Mouse (Mus musculus): Measurements from ENCODE around the gene Prkra. TPM values are rescaled to one million over a fixed set of nuclear protein-coding genes. Genes with fewer than 3 reads are reported as not detected.

Prkra gene
- polyA plus RNA-seq, 1 experiment from 2014 or later, result 33.1 TPM

GRCm38 (mm10) chr2:76618078-76618477 lies 29.7 kb downstream of the Prkra start:
- Histone ChIP-seq H3K4me2 (no peak overlapping the region), H3K27ac (ENCODE audit: poor library complexity, severe bottlenecking) (no peak overlapping the region), H3K9ac (no peak overlapping the region), H3K9me3 (replicated peaks) (no peaks in the 10 kb centered on the region), H3K36me3 (peaks cover 3% of the 10 kb centered on the region; the same call in 1 of the 2 replicates), H3K27me3 (replicated peaks) (no peaks in the 10 kb centered on the region), H3K4me1 (replicated peaks) (no peaks in the 10 kb centered on the region), H3K4me3 (no peak overlapping the region)
- WGBS, result 36% methylated on average over 1 of the region's 1 CpGs
- no peak for ATAC-seq (ENCODE audit: insufficient number of reproducible peaks, low FRiP score)

GRCm38 (mm10) chr2:76611996-76612395 lies 35.8 kb downstream of the Prkra start:
- H3K4me2 ChIP-seq, result no peak overlapping the region
- H3K9ac ChIP-seq, result no peak overlapping the region
- H3K27ac ChIP-seq (ENCODE audit: poor library complexity, severe bottlenecking), result no peak overlapping the region
- 80% methylated on average over 3 of the region's 3 CpGs for WGBS
- no peaks in the 10 kb centered on the region for H3K36me3 ChIP-seq
- no peaks in the 10 kb centered on the region for H3K27me3 ChIP-seq (replicated peaks)
- 0 out of 2 replicates have a peak, but pooled peaks cover 4% of the 10 kb centered on the region for H3K4me1 ChIP-seq (replicated peaks)
- H3K9me3 ChIP-seq (replicated peaks), result no peaks in the 10 kb centered on the region
- ATAC-seq (ENCODE audit: insufficient number of reproducible peaks, low FRiP score), result no peak
- no peak overlapping the region for H3K4me3 ChIP-seq

- Histone ChIP-seq H3K4me1 (replicated peaks) (0 out of 2 replicates have a peak, but pooled peaks cover 4% of the 10 kb centered on the region), H3K4me2 (no peak overlapping the region), H3K27me3 (replicated peaks) (no peaks in the 10 kb centered on the region), H3K4me3 (no peak overlapping the region), H3K9me3 (replicated peaks) (no peaks in the 10 kb centered on the region), H3K27ac (ENCODE audit: poor library complexity, severe bottlenecking) (no peak overlapping the region), H3K9ac (no peak overlapping the region), H3K36me3 (no peaks in the 10 kb centered on the region)
- WGBS, result 55% methylated on average over 10 of the region's 10 CpGs
- ATAC-seq (ENCODE audit: insufficient number of reproducible peaks, low FRiP score), result no peak
Measured at GRCm38 (mm10) chr2:76610326-76611104, 37.3 kb downstream of the Prkra start.

GRCm38 (mm10) chr2:76606704-76607103 lies 41.1 kb downstream of the Prkra start:
- Histone ChIP-seq H3K4me1 (replicated peaks) (0 out of 2 replicates have a peak, but pooled peaks cover 4% of the 10 kb centered on the region), H3K36me3 (no peaks in the 10 kb centered on the region), H3K9me3 (replicated peaks) (no peaks in the 10 kb centered on the region), H3K4me2 (no peak overlapping the region), H3K4me3 (no peak overlapping the region), H3K27ac (ENCODE audit: poor library complexity, severe bottlenecking) (no peak overlapping the region), H3K27me3 (replicated peaks) (no peaks in the 10 kb centered on the region), H3K9ac (no peak overlapping the region)
- 76% methylated on average over 3 of the region's 3 CpGs for WGBS
- no peak for ATAC-seq (ENCODE audit: insufficient number of reproducible peaks, low FRiP score)

- no peaks in the 10 kb centered on the region for H3K27me3 ChIP-seq (replicated peaks)
- no peak overlapping the region for H3K4me2 ChIP-seq
- no peak overlapping the region for H3K9ac ChIP-seq
- no peak overlapping the region for H3K4me3 ChIP-seq
- no peaks in the 10 kb centered on the region for H3K9me3 ChIP-seq (replicated peaks)
- H3K4me1 ChIP-seq (replicated peaks), result no peaks in the 10 kb centered on the region
- H3K36me3 ChIP-seq, result no peaks in the 10 kb centered on the region
- no peak overlapping the region for H3K27ac ChIP-seq (ENCODE audit: poor library complexity, severe bottlenecking)
- WGBS, result 81% methylated on average over 1 of the region's 1 CpGs
- ATAC-seq (ENCODE audit: insufficient number of reproducible peaks, low FRiP score), result no peak
Measured at GRCm38 (mm10) chr2:76602256-76602655, 45.6 kb downstream of the Prkra start.

GRCm38 (mm10) chr2:76599214-76599613 lies 48.6 kb downstream of the Prkra start:
- Histone ChIP-seq H3K4me2 (no peak overlapping the region), H3K36me3 (no peaks in the 10 kb centered on the region), H3K9me3 (replicated peaks) (no peaks in the 10 kb centered on the region), H3K9ac (no peak overlapping the region), H3K27me3 (replicated peaks) (no peaks in the 10 kb centered on the region), H3K27ac (ENCODE audit: poor library complexity, severe bottlenecking) (no peak overlapping the region), H3K4me3 (no peak overlapping the region), H3K4me1 (replicated peaks) (no peaks in the 10 kb centered on the region)
- ATAC-seq (ENCODE audit: insufficient number of reproducible peaks, low FRiP score), result no peak
- 70% methylated on average over 5 of the region's 5 CpGs for WGBS

GRCm38 (mm10) chr2:76597521-76597920 lies 50.3 kb downstream of the Prkra start:
- Histone ChIP-seq H3K4me1 (replicated peaks) (no peaks in the 10 kb centered on the region), H3K9ac (no peak overlapping the region), H3K9me3 (replicated peaks) (no peaks in the 10 kb centered on the region), H3K36me3 (no peaks in the 10 kb centered on the region), H3K4me2 (no peak overlapping the region), H3K27ac (ENCODE audit: poor library complexity, severe bottlenecking) (no peak overlapping the region), H3K27me3 (replicated peaks) (no peaks in the 10 kb centered on the region), H3K4me3 (no peak overlapping the region)
- WGBS, result 84% methylated on average over 11 of the region's 11 CpGs
- ATAC-seq (ENCODE audit: insufficient number of reproducible peaks, low FRiP score), result no peak

- no peak for ATAC-seq (ENCODE audit: insufficient number of reproducible peaks, low FRiP score)
- WGBS, result 59% methylated on average over 3 of the region's 3 CpGs
- H3K27ac ChIP-seq (ENCODE audit: poor library complexity, severe bottlenecking), result no peak overlapping the region
- no peaks in the 10 kb centered on the region for H3K4me1 ChIP-seq (replicated peaks)
- H3K27me3 ChIP-seq (replicated peaks), result no peaks in the 10 kb centered on the region
- no peak overlapping the region for H3K4me2 ChIP-seq
- no peak overlapping the region for H3K4me3 ChIP-seq
- H3K9ac ChIP-seq, result no peak overlapping the region
- no peaks in the 10 kb centered on the region for H3K36me3 ChIP-seq
- no peaks in the 10 kb centered on the region for H3K9me3 ChIP-seq (replicated peaks)
Measured at GRCm38 (mm10) chr2:76592401-76592924, 55.4 kb downstream of the Prkra start.

GRCm38 (mm10) chr2:76590221-76590620 lies 57.6 kb downstream of the Prkra start:
- no peak overlapping the region for H3K4me2 ChIP-seq
- H3K27me3 ChIP-seq (replicated peaks), result no peaks in the 10 kb centered on the region
- no peak overlapping the region for H3K4me3 ChIP-seq
- no peak overlapping the region for H3K27ac ChIP-seq (ENCODE audit: poor library complexity, severe bottlenecking)
- WGBS, result 84% methylated on average over 7 of the region's 7 CpGs
- no peaks in the 10 kb centered on the region for H3K4me1 ChIP-seq (replicated peaks)
- no peaks in the 10 kb centered on the region for H3K9me3 ChIP-seq (replicated peaks)
- no peak for ATAC-seq (ENCODE audit: insufficient number of reproducible peaks, low FRiP score)
- H3K9ac ChIP-seq, result no peak overlapping the region
- H3K36me3 ChIP-seq, result peaks cover 2% of the 10 kb centered on the region; the same call in 1 of the 2 replicates

- no peak overlapping the region for H3K9ac ChIP-seq
Measured at GRCm38 (mm10) chr2:76586906-76587305, 60.9 kb downstream of the Prkra start.

GRCm38 (mm10) chr2:76585090-76585489 lies 62.7 kb downstream of the Prkra start:
- ATAC-seq (ENCODE audit: insufficient number of reproducible peaks, low FRiP score), result no peak
- H3K4me1 ChIP-seq (replicated peaks), result no peaks in the 10 kb centered on the region
- WGBS, result 90% methylated on average over 13 of the region's 13 CpGs
- H3K9ac ChIP-seq, result no peak overlapping the region
- H3K36me3 ChIP-seq, result peaks cover 6% of the 10 kb centered on the region; the same call in 1 of the 2 replicates
- H3K9me3 ChIP-seq (replicated peaks), result no peaks in the 10 kb centered on the region
- H3K27ac ChIP-seq (ENCODE audit: poor library complexity, severe bottlenecking), result no peak overlapping the region
- H3K27me3 ChIP-seq (replicated peaks), result no peaks in the 10 kb centered on the region
- no peak overlapping the region for H3K4me3 ChIP-seq
- no peak overlapping the region for H3K4me2 ChIP-seq

More at GRCm38 (mm10) chr2:76586906-76587305, 60.9 kb downstream of the Prkra start:
- no peak for ATAC-seq (ENCODE audit: insufficient number of reproducible peaks, low FRiP score)
- Histone ChIP-seq H3K27me3 (replicated peaks) (no peaks in the 10 kb centered on the region), H3K27ac (ENCODE audit: poor library complexity, severe bottlenecking) (no peak overlapping the region), H3K4me2 (no peak overlapping the region), H3K4me1 (replicated peaks) (no peaks in the 10 kb centered on the region), H3K4me3 (no peak overlapping the region), H3K9me3 (replicated peaks) (no peaks in the 10 kb centered on the region), H3K36me3 (peaks cover 6% of the 10 kb centered on the region; the same call in 1 of the 2 replicates)
- WGBS, result 79% methylated on average over 10 of the region's 10 CpGs
